Mouse (Mus musculus) thymus, adult 2 months (tissue): ENCODE measurements at regions not wholly inside any gene's neighbourhood (a gene's known extent, or its start where the extent isn't known, plus 50 kb on each side); places are given as distances from the start of the nearest gene placed in this dataset.

Source experiments
- CTCF ChIP-seq: fragments of 200-500 bp; IDR thresholded peaks from 2 replicates; pipeline ENCODE4 v1.5.1; 2012; ENCODE audit warnings: mild to moderate bottlenecking, control low read depth, low read length, moderate library complexity, borderline replicate concordance; ENCODE audit not compliant: control insufficient read depth, poor library complexity, insufficient read depth; ENCODE audit errors: extremely low read depth
- POLR2A ChIP-seq: fragments of 200-500 bp; IDR thresholded peaks from 2 replicates; pipeline ENCODE4 v1.6.1; 2012; ENCODE audit warnings: mild to moderate bottlenecking, low read length, control low read depth, moderate library complexity; ENCODE audit not compliant: control insufficient read depth, poor library complexity, insufficient read depth; ENCODE audit errors: extremely low read depth

DNA sequence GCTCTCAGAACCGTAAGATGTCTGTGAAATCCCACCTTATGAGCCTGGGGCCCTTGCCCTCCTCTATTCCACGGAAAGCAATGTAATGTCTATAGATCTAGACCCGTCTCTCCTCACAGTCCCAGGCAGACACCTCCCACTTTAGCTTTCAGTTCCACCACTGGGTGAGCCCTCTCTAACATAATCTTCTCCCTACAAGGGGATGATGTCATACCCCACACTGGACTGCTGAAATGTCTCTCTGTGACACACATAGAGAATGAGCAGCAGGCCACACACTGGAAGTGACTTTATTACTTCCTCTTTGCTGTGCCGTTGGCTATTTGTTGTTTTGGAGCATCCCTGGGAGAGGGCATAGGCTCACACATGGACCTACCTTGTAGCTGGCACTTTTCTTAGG, 210.3 kb upstream of the Camk1g start:
- TF ChIP-seq POLR2A: no peak
- no peak for TF ChIP-seq CTCF
